Mouse (Mus musculus) urinary bladder, postnatal 25 days (tissue): Measurements from ENCODE around the gene Hmgb1.

Source experiments
- DNase-seq: peaks from one replicate; pipeline ENCODE4 v3.0.0; 2022; ENCODE audit warnings: low spot score

The Hmgb1 gene

GRCm38 (mm10) chr5:149184104-149184843, at the start of gene Hmgb1, which contains the start of gene Uspl1:
TSS of gene Hmgb1 (minus strand) at chr5:149184489.
TSS of gene Uspl1 (plus strand) at chr5:149184350.
- peak; percentile 99 for DNase-seq

- DNase-seq: no peak
Observed at GRCm38 (mm10) chr5:149229619-149230339, 45.5 kb upstream of the Hmgb1 start.

- peak; percentile 100 for DNase-seq
Observed at GRCm38 (mm10) chr5:149228700-149229618, 44.7 kb upstream of the Hmgb1 start.

- DNase-seq: no peak
Observed at GRCm38 (mm10) chr5:149224666-149225065, 40.4 kb upstream of the Hmgb1 start.

- no peak for DNase-seq
Observed at GRCm38 (mm10) chr5:149221355-149221754, 37.1 kb upstream of the Hmgb1 start.

GRCm38 (mm10) chr5:149219493-149219892, 35.2 kb upstream of the Hmgb1 start:
- no peak for DNase-seq

GRCm38 (mm10) chr5:149217524-149218357, 33.5 kb upstream of the Hmgb1 start:
- DNase-seq: no peak

GRCm38 (mm10) chr5:149215540-149215939, 31.3 kb upstream of the Hmgb1 start:
- DNase-seq: no peak

GRCm38 (mm10) chr5:149212806-149213205, 28.5 kb upstream of the Hmgb1 start:
- no peak for DNase-seq

- DNase-seq: no peak
Observed at GRCm38 (mm10) chr5:149211041-149211440, 26.8 kb upstream of the Hmgb1 start.

- no peak for DNase-seq
Observed at GRCm38 (mm10) chr5:149209328-149209727, 25.0 kb upstream of the Hmgb1 start.

- no peak for DNase-seq
Observed at GRCm38 (mm10) chr5:149208776-149209175, 24.5 kb upstream of the Hmgb1 start.

GRCm38 (mm10) chr5:149207661-149208060, 23.4 kb upstream of the Hmgb1 start:
- no peak for DNase-seq

- no peak for DNase-seq
Observed at GRCm38 (mm10) chr5:149206286-149206685, 22.0 kb upstream of the Hmgb1 start.

- DNase-seq: no peak
Observed at GRCm38 (mm10) chr5:149205265-149205664, 21.0 kb upstream of the Hmgb1 start.

- no peak for DNase-seq
Observed at GRCm38 (mm10) chr5:149204822-149205221, 20.5 kb upstream of the Hmgb1 start.

GRCm38 (mm10) chr5:149203796-149204375, 19.6 kb upstream of the Hmgb1 start:
- no peak for DNase-seq

- DNase-seq: no peak
Observed at GRCm38 (mm10) chr5:149202941-149203340, 18.7 kb upstream of the Hmgb1 start.

GRCm38 (mm10) chr5:149198782-149199181, 14.5 kb upstream of the Hmgb1 start:
- no peak for DNase-seq

- no peak for DNase-seq
Observed at GRCm38 (mm10) chr5:149196611-149197010, 12.3 kb upstream of the Hmgb1 start.

- no peak for DNase-seq
Observed at GRCm38 (mm10) chr5:149190160-149190559, 5.9 kb upstream of the Hmgb1 start.
